Mouse (Mus musculus): ENCODE data around the gene Gm12216.
"Not testable (repeated sequence)": the region's sequence is repeated elsewhere in the genome, so short reads cannot be mapped to it uniquely, and the experiment has no call there.

Gene Gm12216

DNA sequence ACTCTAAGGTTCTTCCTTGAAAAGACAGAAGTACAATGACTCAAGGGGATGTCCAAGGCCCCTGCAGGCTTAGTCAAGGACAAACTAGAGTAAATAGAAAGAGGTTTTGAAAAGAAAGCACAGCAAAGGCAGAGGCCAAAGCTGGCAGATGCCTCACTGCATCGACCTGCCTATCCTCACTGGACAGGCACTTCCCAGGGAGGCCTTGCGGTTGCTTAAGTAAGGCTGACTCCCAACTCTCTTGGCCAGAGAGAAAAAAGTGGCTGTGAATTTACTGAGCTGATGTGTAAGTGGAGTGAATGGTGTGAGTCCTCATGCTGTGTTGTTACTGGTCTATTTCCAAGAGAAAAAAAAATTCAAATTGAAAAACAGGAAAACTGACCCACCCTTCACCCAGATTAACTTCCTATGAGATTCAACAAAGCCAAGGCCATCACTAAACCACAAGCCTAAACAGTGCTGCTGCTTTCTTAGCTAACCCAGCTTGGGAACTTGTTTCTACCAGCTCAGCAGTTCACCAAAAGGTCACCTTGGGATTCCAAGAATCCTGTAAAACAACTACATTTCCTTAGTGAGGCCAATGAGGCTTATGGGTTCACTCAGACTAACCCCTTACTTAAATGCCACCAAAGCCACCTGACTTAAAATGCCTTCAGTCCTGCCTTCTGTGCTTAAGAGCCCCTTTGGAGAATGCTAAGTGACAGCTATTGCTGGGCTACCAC is 12.9 kb upstream of the Gm12216 start:
- DNase-seq = no peak

DNA sequence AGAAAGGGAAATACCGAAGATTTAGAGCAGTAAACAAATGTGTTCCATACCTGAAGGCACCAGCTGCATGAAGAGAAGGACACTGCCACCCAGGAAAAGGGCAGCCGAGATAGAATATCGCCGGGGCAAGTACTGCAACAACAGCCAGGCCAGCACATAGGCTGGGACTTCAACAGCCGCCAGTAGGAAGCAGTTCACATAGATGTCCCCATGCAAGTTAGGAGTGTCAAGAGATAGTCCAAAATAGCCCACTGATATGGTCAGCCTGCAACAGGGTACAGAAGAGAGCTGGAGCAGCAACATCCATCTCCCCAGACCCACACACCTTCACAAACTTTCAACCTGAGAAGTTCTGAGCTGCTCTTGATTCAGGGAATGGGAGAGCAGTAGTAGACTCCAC is 10.1 kb upstream of the Gm12216 start:
- no peak for DNase-seq

- not testable (repeated sequence) for DNase-seq
These were observed 9.3 kb upstream of the Gm12216 start for GRCm38 (mm10) chr11:53868323-53868722.

GRCm38 (mm10) chr11:53864724-53865310 is 5.8 kb upstream of the Gm12216 start:
- DNase-seq = not testable (repeated sequence)

DNA sequence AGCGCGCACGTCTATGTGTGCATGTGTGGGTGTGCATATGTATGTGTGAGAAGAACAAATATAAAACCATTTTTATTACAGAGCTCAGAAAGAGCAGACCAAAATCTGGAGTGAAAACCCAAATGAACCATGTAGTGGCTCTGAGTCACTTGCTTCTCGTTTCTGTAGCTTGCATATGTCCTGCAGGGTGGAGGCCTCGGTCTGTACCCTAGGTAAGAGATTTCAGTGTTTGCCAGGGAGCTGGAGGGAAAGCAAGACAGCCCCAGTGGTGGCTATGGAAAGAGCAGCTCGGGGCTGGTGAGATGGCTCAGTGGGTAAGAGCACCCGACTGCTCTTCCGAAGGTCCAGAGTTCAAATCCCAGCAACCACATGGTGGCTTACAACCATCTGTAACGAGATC is 1.9 kb upstream of the Gm12216 start:
- not testable (repeated sequence) for DNase-seq

GRCm38 (mm10) chr11:53858058-53858760 is 847 bp downstream of the Gm12216 start:
- no peak for DNase-seq

DNA sequence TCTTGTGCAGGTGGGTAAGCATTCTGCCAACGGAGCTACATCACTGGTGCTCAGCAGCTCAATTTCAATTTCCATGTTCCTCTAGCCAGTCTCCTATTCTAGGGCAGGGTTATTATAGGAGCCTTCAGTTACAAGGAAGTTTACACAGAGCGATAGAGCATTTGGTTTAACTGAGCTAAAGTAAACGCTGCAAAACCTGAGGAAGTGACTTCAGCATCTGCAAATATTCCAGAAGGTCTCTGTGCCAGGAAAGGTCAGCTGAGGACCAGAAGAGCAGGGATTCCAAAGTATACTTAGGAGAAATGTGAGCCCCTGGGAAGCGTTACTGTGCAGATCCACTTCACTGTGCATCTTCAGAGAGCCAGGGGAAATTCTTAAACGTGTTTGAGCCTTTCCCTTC is 5.4 kb downstream of the Gm12216 start:
- no peak for DNase-seq

DNA sequence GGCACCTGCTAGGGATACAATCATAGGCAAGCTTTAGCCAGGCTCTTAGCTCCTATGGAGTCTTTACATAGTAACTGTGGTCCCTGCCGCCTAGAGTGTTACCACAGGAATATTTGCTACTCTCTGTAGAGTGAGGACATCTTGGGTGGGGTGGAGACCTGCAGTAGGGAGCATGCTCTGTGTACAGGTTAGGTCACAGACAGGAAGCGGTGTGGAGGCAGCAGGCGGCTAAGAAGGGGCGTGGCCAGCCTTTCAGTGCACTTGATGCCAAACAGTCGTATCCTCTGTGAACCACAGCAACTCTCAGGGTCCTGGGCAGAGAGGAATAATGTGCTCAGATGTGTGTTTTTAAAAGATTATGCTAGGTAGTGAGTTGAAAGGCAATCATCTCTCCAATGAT is 7.3 kb downstream of the Gm12216 start:
- DNase-seq = no peak

- peak; percentile 68 for DNase-seq
These were observed 9.3 kb downstream of the Gm12216 start for GRCm38 (mm10) chr11:53849588-53850320.

- DNase-seq = peak; percentile 30
These were observed 13.4 kb downstream of the Gm12216 start for GRCm38 (mm10) chr11:53845680-53846079.

GRCm38 (mm10) chr11:53843106-53843505 is 15.9 kb downstream of the Gm12216 start:
- DNase-seq = no peak

- DNase-seq = no peak
These were observed 16.9 kb downstream of the Gm12216 start for GRCm38 (mm10) chr11:53842161-53842581.

DNA sequence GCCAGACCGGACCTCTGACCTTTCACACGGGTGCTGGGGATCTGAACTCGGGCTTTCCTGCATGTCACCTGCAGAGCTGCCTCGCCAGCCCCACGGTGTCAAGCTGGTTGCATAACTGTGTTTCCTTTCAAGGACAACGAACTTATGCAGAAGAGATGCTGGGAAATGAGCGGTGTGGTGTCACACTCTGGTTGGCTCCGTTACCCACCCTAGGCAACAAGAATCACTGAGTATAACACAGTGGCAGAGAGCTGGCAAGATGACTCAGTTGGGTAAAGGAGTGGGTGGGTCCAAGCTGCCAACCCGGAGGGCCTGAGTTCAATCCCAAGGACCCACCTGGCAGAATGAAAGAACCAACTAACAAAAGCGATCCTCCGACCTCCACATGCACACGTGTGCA is 17.5 kb downstream of the Gm12216 start:
- no peak for DNase-seq

DNA sequence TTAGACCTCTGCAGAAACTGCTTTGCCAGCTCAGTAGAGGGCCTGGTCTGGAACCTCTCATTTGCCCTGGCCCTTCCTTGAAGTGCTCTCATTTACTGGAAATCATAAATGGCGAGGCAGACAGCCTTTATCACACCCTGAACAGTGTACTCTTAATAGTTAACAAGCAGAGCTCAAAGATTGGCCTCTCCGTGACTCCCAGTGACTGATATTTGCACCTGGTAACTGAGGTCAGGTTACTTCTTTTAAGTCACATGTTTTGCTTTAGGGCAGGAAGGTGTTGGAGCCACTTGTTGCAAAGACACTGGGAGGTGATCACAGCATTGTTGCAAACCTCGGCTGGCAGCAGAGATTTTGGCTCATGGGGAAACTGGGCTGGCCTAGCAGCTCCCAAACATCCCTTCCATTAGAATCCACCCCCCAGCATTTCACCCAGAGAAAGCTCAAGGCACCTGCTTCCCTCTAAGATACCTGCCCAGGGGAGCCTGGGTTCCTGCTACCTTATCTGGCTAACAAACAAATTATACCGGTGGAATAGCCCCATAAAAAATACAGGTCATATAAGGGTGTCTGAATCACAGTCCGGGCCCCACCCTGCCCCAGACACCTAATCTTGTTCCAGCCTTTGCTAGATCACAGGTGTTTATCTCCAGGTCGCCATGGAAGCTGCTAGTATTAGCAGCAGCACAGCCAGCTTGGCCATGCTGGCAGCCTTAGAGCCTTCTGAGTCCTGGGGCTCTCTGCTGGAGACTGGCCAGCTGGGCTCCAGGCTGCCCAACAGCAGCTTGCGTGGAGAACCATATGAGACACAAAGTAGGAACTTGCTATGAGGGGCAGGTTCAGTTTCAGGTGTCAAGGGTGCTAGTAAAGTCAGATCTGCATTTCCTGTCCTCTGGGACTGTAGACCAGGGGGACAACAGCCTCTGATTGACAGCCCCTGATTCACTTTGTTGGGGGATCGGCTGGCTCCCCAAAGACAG is 19.1 kb downstream of the Gm12216 start:
- peak; percentile 38 for DNase-seq

DNA sequence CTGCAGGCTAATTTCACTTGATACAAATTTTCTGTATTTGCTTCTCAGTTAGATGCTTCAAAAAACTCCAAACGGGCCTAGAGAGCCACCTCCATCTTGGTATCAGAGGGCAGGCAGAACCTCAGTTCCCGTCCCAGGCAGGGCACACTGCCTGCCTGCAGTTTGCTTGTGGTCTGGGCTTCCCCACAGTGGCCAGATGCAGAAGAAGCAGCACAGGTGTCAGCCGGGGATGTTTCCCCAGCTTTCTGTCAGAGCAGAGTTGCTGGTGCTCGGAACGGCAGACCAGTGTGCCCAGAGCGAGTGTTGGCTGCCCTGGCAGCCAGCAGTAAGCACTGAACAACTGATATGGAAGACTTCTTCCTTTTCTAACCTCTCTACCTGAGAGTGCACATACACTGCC is 19.9 kb downstream of the Gm12216 start:
- no peak for DNase-seq

GRCm38 (mm10) chr11:53837731-53838130 is 21.3 kb downstream of the Gm12216 start:
- no peak for DNase-seq

DNA sequence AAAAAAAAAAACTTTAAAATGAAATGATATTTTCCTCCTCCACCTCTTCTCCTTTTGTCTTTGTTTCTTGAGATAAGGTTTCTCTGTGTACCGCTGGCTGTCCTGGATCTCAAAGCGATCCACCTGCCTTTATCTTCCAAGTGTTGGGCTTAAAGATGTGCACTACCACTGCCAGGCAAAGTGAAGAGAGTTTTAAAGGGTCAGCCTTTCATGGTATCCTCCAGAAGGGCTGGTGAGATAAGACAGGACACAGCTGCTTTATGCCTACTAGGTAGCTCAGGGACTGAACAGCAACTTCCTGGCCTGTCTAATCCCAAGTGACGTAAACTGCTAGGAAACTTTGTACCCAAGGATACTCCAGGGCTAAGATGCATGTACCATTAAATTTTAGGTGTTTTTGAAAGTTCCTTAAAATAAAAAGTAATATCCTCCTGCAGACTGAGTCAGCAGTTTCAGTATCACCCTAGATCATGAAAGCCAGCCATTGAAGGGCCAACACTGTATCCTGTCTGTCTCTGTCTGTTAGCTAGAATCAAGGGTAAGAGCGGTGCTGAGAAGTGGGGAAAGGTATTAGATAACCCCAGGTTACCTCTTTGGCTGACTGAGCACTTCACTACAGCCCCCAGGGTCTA is 23.6 kb downstream of the Gm12216 start:
- no peak for DNase-seq

GRCm38 (mm10) chr11:53825409-53825808 is 33.6 kb downstream of the Gm12216 start:
- no peak for DNase-seq

DNA sequence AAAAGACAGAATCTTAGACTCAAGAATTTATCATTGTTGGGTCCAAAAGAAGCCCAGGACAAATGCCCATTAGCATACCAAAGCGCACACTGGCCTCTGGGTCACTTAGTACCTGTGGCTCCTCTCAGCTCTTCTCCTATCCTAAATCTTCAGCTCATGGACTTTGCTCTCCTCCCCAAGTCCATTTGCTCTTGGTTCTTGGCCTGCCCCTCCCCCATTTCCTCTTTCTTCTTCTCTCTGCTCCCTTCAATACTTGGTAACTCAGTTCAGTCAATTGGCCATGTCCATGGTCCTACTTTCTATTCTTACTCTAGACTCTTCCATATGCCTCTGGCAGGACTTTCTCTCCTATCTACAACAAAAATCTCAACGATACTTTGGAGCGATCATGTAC is 37.1 kb downstream of the Gm12216 start:
- no peak for DNase-seq

- no peak for DNase-seq
These were observed 37.7 kb downstream of the Gm12216 start for GRCm38 (mm10) chr11:53821230-53821944.
